Mouse (Mus musculus): ENCODE results near the gene Phf14.

DNA sequence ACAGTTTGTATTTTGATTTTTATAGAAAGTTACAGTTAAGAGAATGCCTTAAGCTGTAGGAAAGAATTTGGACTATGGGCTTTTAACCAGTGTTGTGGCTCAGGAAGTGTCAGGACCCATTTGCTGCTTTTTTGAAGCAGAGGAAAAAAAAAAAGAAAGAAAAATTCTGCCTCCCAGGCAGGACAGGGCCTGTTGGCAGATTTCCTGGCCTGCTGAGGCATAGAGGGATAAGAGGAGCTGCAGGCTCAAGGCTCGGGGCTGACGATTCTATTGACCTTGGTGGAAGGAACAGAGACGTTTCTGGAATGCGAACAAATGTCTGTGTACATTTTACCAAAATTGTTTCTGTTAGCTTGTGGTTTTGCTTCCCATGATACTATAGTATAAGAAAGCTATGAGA is 91.0 kb downstream of the Phf14 start:
- no peak for TF ChIP-seq CTCF (IDR thresholded peaks at IDR 0.05; ENCODE audit: low read depth)
- TF ChIP-seq EP300 (IDR thresholded peaks at IDR 0.05; ENCODE audit: low read depth) = no peak

Measured in heart, postnatal 0 days (tissue).